Mouse (Mus musculus) adrenal gland, postnatal 25 days (tissue): ENCODE results near the gene Epb41l4b. TPM values are rescaled to one million over a fixed set of nuclear protein-coding genes. Genes with fewer than 3 reads are reported as not detected.
A peak's percentile ranks its signal among the peaks of the same experiment; 100 is the strongest.

Source experiments
- DNase-seq: peaks from one replicate; pipeline ENCODE4 v3.0.0; 2021; ENCODE audit warnings: mixed read lengths
- total RNA-seq: library from RNA; stranded (reverse); gene quantifications from 2 replicates; pipeline ENCODE4 v1.2.3, GENCODE M21; 2021

The Epb41l4b gene
- total RNA-seq, 1 experiment from 2014 or later = 1.4 TPM

DNA sequence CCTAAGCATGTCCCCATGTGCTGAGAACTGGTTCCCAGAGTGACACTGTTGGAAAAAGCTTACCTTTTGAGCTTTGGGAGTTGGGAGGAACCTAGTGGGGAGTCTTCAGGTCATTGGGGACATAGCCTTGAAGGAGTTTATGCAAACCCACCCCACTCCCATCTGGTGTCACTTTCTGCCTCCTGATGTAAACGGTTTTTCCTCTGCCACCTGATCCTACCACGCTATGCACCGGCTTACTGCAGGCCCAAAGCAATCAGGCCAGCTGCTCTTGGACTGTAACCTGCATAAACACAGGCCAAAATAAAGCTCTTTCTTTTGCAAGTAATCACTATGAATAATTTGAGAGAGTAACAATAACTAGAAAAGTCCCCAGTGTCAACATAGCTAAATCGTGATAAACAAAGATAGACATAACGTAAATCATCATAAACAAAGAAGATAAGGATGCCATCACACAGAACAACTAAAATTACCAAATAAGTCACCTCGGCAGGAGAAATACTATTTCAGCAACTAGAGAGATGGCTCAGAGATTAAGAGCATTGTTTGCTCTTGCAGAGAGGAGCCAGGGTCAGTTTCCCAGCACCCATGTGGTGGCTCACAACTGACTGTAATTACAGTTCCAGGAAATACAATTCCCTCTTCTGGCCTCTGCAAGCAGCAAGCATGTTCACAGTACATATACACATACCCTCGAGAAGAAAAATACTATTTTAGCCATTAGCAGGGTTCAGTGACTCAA is 29.6 kb downstream of the Epb41l4b start:
- no peak for DNase-seq

DNA sequence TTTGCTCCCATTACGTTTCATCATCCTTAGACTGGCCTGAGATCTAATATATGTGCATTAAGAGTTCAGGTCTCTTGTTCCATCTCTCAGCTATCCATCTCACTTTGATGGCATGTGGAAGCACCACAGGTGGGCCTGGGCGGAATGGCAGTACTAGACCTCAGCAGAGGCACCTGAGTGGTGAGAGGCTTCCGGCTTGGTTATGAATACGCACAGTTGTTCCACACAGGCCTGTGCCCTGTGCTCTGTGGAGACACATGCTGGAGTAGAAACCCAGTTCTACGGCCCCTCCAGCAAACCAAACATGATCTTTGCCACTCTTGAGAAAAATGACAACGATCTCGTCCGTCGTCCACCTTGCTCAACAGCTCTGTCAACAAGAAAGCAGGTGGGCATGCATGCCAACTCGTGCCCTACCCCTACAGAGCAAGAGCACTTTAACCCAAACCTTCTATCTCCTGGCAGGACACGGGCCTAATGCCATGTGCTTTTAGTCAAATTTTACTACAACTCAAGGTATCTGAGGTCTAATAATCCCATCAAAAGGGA is 31.2 kb downstream of the Epb41l4b start:
- no peak for DNase-seq

DNA sequence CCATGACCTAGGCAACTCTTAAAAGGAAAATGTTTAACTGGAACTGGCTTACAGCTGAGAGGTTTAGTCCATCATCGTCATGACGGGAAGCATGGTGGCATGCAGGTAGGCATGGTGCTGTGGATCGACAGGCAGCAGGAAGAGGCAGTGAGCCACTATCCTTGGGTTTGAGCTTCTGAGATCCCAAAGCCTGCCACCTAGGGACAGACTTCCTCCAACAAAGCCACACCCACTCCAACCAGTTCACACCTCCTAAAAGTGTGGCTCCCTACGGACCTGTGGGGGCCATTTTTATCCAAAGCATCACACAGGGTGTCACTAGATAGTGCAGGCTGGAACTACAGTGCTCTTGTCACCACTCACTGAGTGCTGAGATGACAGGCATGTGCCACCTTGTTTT is 31.8 kb downstream of the Epb41l4b start:
- no peak for DNase-seq

DNA sequence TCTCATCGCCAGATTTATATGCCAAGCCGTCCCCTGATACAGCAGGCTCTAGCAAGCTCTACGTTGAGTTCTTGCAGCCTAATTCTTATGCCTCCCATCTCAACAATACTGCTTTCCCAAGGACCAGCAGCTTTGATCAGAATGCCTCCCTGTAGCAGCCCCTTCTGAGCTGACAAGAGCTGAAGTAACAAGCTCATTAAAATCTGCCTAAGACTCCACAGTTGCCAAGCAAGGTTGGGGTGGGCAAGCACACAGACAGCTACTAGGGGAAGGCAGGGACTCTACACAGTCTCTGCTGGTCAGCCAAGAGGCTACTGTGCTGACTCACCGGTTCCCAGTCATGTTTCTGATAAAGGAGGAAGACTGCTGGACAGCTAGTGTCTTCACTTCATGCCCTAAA is 33.7 kb downstream of the Epb41l4b start:
- DNase-seq = no peak

DNA sequence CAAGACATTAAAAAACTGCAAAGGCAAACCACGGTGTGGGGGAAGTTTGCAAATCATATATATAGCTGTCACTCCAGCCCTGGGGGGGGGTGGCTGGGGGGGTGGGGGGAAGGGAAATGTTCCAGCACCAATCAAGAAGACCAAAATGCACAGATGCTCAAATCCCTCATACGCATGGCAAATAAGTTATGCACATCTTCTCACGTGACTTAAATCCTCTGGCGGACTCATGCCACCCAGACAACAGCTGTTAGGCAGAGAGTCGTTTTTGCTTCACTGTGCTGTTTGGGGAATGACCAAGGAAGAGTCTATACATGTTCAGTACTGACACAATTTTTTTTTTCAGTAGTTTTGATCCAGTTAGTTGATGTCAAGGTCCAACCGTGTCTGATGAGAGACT is 37.9 kb downstream of the Epb41l4b start:
- no peak for DNase-seq

DNA sequence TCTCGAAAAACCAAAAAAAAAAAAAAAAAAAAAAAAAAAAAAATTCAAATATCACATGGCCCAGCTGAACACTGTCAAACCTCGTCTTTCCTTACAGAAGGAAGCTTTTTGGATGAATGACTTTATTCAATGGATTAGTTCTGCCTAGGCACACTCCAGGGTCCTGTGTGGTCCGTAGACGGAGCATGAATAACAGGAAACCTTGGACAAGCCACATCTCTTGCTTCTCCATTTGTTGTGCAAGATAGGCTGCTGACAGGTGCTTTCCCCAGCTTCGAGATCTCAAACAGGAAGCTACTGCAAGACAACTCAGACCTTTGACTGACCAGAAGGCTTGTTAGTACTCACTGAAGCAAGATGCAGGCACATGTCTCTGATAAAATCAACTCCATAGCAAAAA is 39.4 kb downstream of the Epb41l4b start:
- DNase-seq = no peak

DNA sequence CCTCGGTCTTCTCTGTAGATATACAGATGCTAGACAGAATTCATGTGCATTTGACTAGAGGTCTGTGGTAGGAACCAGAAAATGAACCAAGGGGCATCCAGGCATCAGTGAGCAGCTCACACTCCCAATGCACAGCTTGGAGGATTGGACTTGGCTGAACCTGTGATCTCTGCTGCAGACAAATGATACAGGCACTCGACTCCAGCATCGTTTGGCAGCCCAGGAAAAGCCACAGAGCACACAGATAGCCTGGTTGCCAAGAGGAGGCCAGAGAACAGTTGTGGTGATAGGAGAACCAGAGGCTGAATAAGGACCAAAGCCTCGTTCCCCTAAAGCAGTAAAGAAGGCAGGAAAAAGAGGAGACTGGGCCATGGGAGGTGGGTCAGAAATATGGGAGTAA is 42.1 kb downstream of the Epb41l4b start:
- DNase-seq = no peak

DNA sequence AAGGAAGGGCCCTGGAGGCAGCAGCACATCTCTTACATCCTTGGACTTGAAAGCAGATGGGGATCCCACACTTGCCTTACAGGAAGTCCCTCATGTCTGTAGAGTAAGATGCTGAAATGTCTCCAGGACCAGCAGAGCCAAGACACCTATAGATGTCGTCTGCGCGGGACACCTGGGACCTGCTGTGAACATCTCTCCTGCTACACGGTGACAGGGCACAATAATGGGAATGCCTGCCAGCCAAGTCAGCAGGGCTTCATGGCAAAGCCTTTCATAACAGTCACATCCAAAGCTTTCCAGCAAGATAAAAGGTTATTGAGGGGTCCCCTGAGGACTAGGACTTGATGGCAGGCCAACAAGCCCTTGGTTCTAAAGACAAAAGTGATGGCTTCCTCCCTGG is 45.8 kb downstream of the Epb41l4b start:
- no peak for DNase-seq

DNA sequence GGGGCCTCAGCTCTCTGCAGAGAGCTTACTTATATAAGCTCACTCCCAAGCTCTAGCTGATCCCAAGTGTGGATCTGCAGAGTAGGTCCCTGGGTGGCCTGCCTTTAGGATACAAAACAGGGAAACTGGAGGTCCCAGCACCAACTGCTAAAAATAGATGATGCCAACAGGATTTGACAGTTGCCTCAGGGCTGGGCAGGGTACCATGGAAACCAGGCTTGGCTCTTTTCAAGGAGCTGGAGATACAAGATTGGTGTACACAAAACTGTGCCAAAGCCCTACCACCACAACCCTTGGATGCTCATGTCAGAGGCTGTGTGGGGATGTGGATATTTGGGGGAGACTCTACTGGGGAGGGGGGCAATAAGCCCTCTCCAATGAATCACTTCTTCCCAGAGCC is 47.7 kb downstream of the Epb41l4b start:
- DNase-seq = no peak

DNA sequence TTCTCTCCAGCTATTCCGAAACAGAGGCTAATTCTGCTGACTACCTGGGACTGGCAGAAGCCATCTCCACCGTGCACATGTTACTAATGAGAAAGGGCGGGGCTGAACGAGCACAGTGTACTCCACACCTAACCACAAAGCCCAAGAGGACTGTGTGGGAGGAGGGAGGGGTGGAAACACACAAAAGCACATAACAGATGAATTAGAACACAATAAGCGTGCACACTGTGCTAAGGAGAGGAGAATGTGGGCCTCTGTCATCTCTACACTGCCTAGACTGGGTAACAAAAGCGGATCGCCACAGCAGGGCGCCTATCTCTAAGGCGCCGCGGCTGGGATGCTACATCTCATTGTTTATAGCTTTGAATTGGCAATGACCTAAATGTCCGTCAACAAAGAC is 51.9 kb downstream of the Epb41l4b start:
- no peak for DNase-seq

DNA sequence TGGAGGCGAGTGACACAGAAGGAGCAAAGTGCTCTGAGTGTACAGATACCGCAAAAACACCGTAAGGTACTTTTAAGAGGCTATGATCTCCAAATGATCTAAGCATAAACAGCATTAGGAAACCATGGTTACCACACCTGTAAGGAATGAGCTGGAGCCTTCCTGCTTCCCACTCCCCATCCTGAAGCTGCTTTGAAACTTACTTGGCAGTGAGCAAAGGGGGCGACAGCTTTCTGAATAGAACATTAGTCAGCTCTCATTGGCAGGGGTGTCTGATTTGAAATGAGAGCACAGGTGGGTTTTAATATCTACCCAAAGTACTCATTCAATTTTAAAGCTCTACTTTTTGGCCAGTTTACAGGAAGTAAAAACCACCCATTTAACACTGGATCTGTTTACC is 54.9 kb downstream of the Epb41l4b start:
- no peak for DNase-seq

DNA sequence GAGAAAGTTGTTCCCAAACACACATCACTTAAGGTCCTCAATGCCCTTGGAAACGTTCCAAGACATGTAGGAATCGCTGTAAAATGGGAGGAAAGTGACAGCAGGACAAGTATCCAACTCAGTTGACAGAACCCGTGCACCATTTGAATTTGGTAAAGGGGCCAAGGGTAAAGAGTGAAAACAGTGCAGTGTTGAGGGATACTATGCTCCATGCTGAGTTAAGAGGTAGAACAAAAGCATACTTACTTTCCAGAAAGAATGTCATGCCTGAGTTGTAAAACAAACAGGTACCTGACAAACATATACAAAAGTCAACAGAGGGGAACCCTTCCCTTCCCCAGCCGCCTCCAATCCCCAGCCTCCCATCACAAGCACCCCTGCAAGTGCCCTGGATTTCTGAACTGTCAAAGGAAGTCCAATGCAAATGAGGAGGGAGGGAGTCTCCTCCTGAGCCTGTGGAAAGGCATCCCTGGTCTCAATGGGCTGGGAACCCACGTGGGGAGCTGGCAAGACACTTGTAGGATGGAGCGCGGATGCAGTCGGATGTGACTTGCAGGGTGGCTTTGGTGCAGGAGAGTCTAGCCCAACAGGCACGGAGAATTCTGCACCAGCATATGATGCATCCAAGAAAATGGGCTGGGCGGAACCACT is 57.4 kb downstream of the Epb41l4b start:
- DNase-seq = no peak

DNA sequence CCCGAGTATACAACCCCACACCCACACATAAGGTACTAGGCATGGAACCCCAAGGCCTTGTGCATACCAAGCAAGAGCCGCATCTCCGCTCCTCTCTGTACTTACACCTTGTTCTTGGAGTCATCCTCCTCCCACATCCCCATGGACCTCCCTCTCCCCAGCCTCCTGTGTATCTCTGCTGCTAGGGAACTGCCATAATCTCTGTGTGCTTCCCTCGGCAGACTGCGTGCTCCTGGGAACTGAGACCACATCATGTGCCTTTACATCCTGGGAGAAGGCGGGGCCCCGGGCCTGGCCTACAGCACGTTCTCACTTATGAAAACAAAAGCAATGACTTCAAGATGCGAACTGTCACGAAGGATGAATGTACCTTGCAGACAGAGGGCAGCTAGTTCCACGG is 59.6 kb downstream of the Epb41l4b start:
- DNase-seq = no peak

DNA sequence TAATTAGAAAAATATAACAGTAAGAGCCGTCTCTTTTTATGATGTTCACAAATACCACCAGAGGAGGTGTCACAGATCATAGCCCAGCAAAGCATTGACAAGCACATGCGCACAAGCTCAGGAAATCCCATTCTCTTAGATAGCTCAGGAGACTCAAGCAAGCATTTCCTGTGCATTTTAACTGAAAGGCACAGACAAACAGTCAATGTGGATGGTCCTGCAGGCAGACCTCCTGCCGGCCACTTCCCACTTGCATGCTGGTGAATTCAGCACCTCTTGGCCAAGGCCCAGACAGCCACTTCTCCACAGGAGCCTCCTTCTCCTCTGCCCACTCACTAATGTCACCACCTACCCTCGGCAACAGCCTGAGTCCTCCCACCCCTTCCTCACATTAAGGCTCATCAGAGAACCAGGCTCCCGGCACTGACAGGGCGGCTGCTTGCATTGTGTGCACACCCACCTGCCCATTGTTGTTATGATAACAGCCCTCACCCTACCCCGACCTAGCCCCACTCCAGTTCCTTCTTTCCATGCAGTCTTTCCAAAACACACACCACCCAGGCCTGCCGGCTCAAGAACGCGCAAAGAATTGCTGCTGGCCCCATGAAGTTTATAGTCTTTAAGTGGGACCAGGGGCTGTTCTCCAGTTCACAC is 60.3 kb downstream of the Epb41l4b start:
- DNase-seq = no peak

DNA sequence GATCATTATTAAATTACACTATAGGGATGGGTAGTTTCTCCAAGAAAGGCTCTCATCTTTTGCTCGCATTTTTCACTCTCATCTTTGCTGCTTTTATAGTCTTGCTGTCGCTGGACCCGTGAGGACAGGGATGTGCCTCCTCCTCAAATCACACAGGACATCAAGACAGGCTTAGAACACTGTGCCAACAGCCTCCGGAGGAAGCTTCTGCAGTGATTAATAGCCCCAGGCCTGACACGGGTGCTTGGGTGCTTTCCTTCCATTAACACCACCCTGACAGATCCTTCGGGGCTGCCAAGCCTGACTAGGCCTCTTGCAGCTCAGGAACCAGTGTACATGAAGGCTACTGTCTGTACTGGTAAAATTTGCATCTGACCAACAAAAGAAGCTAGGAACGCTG is 61.8 kb downstream of the Epb41l4b start:
- no peak for DNase-seq

DNA sequence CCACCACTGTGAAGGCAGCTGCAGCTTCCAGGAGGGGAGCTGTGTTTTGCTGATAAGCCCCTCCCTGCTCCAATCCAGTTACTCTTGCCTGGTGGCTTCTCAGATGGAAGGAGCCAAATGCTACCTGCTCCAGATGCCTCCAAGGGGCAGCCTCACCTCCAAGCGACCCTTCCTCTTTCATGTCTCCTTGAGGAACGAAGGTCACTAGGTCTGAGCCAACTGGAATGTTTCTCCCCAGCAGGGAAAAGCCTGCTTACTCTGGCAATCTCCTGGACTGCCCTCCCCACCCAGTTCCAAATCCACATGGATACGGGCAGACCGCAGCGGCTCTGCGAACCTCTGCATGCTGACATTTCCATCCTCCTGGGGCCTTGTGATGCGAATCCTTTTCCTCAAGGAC is 69.4 kb downstream of the Epb41l4b start:
- DNase-seq = no peak

DNA sequence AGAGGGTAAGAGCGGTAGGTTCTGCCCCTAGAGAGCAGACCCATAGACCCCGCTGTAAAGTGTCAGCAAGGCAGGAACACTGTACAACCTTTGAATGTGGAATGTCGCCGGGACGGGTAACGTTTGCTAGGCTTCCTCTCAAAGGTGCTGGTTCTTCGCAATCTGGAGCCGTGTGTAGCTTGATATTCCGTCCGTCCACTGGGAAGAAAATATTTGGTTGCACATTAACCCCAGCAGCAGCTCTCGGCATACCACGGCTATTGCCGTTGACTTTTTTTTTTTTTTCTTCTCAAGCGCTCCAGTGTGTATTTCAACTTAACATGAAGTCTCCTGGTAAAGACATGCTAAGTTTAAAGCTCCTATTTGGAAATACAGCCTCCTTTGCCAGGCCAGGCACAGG is 70.1 kb downstream of the Epb41l4b start:
- DNase-seq = no peak

DNA sequence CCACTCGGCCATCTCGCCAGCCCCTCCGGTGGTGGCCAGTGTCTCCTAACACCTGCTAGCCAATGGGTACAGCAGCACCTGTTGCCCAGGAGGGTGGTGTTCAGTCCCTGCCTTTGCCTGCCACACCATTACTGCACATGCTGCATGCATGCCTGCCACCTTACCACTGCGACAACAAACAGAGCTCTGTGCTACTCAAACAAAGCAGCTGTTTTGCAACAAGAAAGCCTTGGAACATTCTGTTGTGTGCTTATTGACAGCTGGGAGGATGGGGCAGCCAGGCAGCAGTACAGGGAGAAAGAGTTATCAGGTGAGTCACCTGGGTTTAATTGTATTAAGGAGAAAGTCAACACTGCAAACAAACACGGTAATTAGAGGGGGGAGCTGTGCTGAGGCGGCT is 72.6 kb downstream of the Epb41l4b start:
- DNase-seq = no peak

DNA sequence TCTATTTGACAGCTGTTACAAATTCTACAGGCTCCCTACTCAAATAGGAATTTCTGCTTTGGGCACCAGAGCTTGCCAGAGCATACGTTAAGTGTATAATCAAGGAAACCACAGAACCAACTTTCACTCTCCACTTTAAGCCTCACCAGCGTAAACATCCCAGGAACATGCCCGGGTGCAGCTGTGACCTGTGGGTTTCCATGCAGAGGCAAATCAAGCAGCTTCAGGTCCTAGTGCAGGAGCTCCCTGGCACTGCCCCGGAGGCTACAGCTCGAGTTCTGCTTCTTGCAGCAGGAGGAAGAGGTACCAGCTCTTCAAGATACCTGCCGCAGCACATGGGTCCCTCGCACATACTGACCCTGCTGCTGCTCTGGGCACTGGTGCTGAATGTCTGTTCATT is 74.8 kb downstream of the Epb41l4b start:
- no peak for DNase-seq

DNA sequence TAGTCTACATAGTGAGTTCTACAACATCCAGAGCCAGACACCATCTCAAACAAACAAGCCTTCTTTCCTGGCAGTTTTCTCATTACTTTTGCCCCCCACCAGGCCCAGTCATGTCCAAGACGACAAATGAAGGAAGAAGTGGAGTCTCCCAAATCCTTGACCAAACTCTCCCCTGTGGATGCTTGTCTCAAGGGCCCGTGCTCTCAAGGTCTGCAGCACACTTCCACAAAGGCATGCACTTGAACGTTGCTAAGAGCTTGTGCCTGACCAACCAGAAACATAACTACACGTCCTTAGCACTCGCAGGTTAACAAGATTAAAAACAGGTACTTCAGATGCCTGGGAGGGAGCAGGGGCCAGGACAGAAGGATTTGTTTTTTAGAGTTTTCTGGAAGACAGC is 75.4 kb downstream of the Epb41l4b start:
- DNase-seq = no peak

DNA sequence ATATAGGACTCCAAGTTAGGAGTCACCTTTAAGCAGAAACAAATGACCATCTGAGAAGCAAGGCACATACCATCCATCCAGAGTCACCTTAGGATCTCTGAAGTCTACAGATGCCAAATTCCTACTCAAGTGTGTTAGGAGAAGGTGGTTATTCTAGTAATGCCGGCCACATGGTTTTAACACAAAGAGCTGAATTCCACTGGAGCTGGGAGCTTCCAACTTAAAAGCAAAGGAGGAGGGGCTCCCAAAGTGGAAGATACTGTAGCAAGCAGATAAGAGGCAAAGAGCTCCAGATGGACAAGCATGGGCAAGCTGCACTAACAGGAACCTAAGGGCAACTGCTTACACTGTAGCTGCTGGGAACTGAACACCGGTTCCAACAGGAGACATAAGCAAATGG is 76.3 kb downstream of the Epb41l4b start:
- DNase-seq = no peak

DNA sequence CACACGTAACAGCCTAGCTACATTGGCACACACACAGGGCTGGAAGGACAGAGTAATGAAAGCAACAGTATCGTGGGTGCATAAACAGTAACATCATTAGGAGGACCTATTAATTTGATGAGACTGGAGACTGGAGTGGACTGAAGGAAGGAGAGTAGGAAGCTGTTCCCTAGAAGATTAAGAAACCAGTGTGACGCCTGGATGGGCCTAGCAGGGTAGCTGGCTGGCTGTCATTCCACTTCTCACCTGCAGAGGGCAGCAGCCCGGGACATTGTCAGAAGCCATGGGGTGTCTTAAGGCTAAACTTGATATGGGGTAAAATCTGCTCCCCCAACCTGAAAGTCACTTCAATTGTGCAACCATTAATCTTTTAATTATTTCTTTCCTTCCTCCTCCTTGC is 78.0 kb downstream of the Epb41l4b start:
- peak; percentile 76 for DNase-seq

DNA sequence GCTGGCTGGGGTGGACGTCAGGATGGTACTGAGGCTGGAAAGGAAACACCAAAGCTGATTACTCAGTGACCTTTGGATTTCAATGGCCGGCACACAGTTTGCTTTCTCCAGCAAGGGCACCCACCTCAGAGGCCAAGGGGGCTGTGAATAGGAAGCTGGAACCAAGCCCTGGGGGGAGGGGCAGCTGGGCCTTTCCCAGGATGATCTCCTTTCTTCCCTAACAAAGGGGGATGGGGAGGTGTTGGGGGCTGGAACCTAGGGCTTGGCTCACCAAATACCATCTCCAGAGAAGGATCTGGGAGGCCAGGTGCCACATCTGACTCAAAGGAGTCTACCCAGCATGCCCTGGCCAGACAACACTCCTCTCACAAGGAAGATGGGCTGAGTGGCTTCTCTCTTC is 78.4 kb downstream of the Epb41l4b start:
- no peak for DNase-seq
